Mouse (Mus musculus): Measurements from ENCODE around the gene Tmem178.

- TF ChIP-seq GATA1 (IDR thresholded peaks at IDR 0.05; ENCODE audit: low read length) (no peak), TAL1 (IDR thresholded peaks at IDR 0.05; ENCODE audit: low read length) (no peak)
Measured at GRCm38 (mm10) chr17:81001010-81001409, 56.6 kb downstream of the Tmem178 start.
